Comparison of ENCODE assay signal across 7 mouse cellular contexts in genomic region chr8:84814555-84815441, GRCm38 (mm10). TPM values are rescaled to one million over a fixed set of nuclear protein-coding genes. Genes with fewer than 3 reads are reported as not detected.
DNase-seq lines count a peak whose midpoint lies in the region; ATAC-seq lines count a peak whose summit lies in the region.

No protein-coding gene starts in this region.

- no peak for DNase-seq in liver, embryonic 13.5 days
- no peak for DNase-seq in liver
- DNase-seq in cerebellum, adult 8-10 months: peak; percentile 63
- DNase-seq in midbrain, embryonic 14.5 days: peak; percentile 71
- no peak for DNase-seq in layer of hippocampus, adult 9-11 months
- no peak for DNase-seq in urinary bladder, postnatal 36 days (ENCODE audit: low spot score in 2 of 2)

- H3K4me2 ChIP-seq in liver, embryonic 13.5 days: no peak overlapping the region
- peak overlapping the region; percentile 37 for H3K4me2 ChIP-seq in forebrain, embryonic 13.5 days
- H3K4me2 ChIP-seq in midbrain, embryonic 14.5 days (ENCODE audit: low read length): no peak overlapping the region

- H3K9ac ChIP-seq in liver, embryonic 13.5 days: 0 out of 2 replicates have a peak overlapping the region, but pooled peaks have one; percentile 22
- 0 out of 2 replicates have a peak overlapping the region, but pooled peaks have one; percentile 43 for H3K9ac ChIP-seq in forebrain, embryonic 13.5 days
- no peak overlapping the region; the same call in 1 of the 2 replicates for H3K9ac ChIP-seq in midbrain, embryonic 14.5 days (replicated peaks; ENCODE audit: low read length)

- no peaks in the 10 kb centered on the region for H3K9me3 ChIP-seq in liver, embryonic 13.5 days (replicated peaks)
- no peaks in the 10 kb centered on the region for H3K9me3 ChIP-seq in forebrain, embryonic 13.5 days (replicated peaks)
- no peaks in the 10 kb centered on the region for H3K9me3 ChIP-seq in midbrain, embryonic 14.5 days (ENCODE audit: control insufficient read depth, low read length)

- H3K36me3 ChIP-seq in liver, embryonic 13.5 days: no peaks in the 10 kb centered on the region
- H3K36me3 ChIP-seq in forebrain, embryonic 13.5 days (ENCODE audit: poor library complexity, severe bottlenecking): no peaks in the 10 kb centered on the region
- no peaks in the 10 kb centered on the region for H3K36me3 ChIP-seq in midbrain, embryonic 14.5 days (ENCODE audit: control insufficient read depth, insufficient read depth, low read length)

- peaks cover 39% of the 10 kb centered on the region for H3K4me1 ChIP-seq in liver, embryonic 13.5 days (replicated peaks)
- peaks cover 54% of the 10 kb centered on the region for H3K4me1 ChIP-seq in forebrain, embryonic 13.5 days
- peaks cover 16% of the 10 kb centered on the region for H3K4me1 ChIP-seq in midbrain, embryonic 14.5 days (ENCODE audit: control insufficient read depth, insufficient read depth, low read length)

- no peak overlapping the region for H3K4me3 ChIP-seq in liver, embryonic 13.5 days (replicated peaks)
- no peak overlapping the region for H3K4me3 ChIP-seq in forebrain, embryonic 13.5 days
- no peak overlapping the region for H3K4me3 ChIP-seq in midbrain, embryonic 14.5 days (replicated peaks; ENCODE audit: low read depth, low read length)

- no peak for ATAC-seq in liver, embryonic 13.5 days (ENCODE audit: low read depth)
- peak; percentile 55 for ATAC-seq in forebrain, embryonic 13.5 days
- peak; percentile 31 for ATAC-seq in midbrain, embryonic 14.5 days (ENCODE audit: low FRiP score, low TSS enrichment)

- H3K27ac ChIP-seq in liver, embryonic 13.5 days: no peak overlapping the region
- peak overlapping the region; percentile 97 for H3K27ac ChIP-seq in forebrain, embryonic 13.5 days
- peak overlapping the region; percentile 66 for H3K27ac ChIP-seq in midbrain, embryonic 14.5 days (replicated peaks; ENCODE audit: low read depth, low read length)

- WGBS in liver, embryonic 13.5 days (ENCODE audit: insufficient replicate concordance): 45% methylated on average over 19 of the region's 19 CpGs
- WGBS in forebrain, embryonic 13.5 days: 36% methylated on average over 19 of the region's 19 CpGs
- 30% methylated on average over 19 of the region's 19 CpGs for WGBS in midbrain, embryonic 14.5 days

- peaks cover 26% of the 10 kb centered on the region for H3K27me3 ChIP-seq in liver, embryonic 13.5 days
- no peaks in the 10 kb centered on the region for H3K27me3 ChIP-seq in forebrain, embryonic 13.5 days
- H3K27me3 ChIP-seq in midbrain, embryonic 14.5 days (ENCODE audit: control insufficient read depth, insufficient read depth, low read length): peaks cover 15% of the 10 kb centered on the region; the same call in 1 of the 2 replicates

RNA-seq across cellular contexts. Expression of gene Dand5, which starts 7.8 kb away (rescaled TPM):
- 3.3 and 3.7 TPM in 2 replicates for polyA plus RNA-seq in liver, embryonic 13.5 days (2015; fragmentation: Nextera tagmentation; extraction: Ambion mirVana)
- polyA plus RNA-seq in forebrain, embryonic 13.5 days (2015; fragmentation: Nextera tagmentation; extraction: Ambion mirVana): 7.3 and 8.2 TPM in 2 replicates
- 9.9 and 12.7 TPM in 2 replicates for polyA plus RNA-seq in midbrain, embryonic 14.5 days (2014; fragmentation: Nextera tagmentation; extraction: Ambion mirVana)

RNA-seq across cellular contexts. Expression of gene Nfix, which starts 14.7 kb away (rescaled TPM):
- 2.3 and 3.4 TPM in 2 replicates for polyA plus RNA-seq in liver, embryonic 13.5 days (2015; fragmentation: Nextera tagmentation; extraction: Ambion mirVana)
- polyA plus RNA-seq in forebrain, embryonic 13.5 days (2015; fragmentation: Nextera tagmentation; extraction: Ambion mirVana): 127 and 145 TPM in 2 replicates
- 45.9 and 49.8 TPM in 2 replicates for polyA plus RNA-seq in midbrain, embryonic 14.5 days (2014; fragmentation: Nextera tagmentation; extraction: Ambion mirVana)

RNA-seq across cellular contexts. Expression of gene Gadd45gip1, which starts 16.5 kb away (rescaled TPM):
- 60.6 and 63.2 TPM in 2 replicates for polyA plus RNA-seq in liver, embryonic 13.5 days (2015; fragmentation: Nextera tagmentation; extraction: Ambion mirVana)
- polyA plus RNA-seq in forebrain, embryonic 13.5 days (2015; fragmentation: Nextera tagmentation; extraction: Ambion mirVana): 42.6 and 47.0 TPM in 2 replicates
- 32.7 and 35.8 TPM in 2 replicates for polyA plus RNA-seq in midbrain, embryonic 14.5 days (2014; fragmentation: Nextera tagmentation; extraction: Ambion mirVana)

RNA-seq across cellular contexts. Expression of gene Rad23a, which starts 25.7 kb away (rescaled TPM):
- 269 and 278 TPM in 2 replicates for polyA plus RNA-seq in liver, embryonic 13.5 days (2015; fragmentation: Nextera tagmentation; extraction: Ambion mirVana)
- 93.9 and 114 TPM in 2 replicates for polyA plus RNA-seq in forebrain, embryonic 13.5 days (2015; fragmentation: Nextera tagmentation; extraction: Ambion mirVana)
- 83.4 and 84.3 TPM in 2 replicates for polyA plus RNA-seq in midbrain, embryonic 14.5 days (2014; fragmentation: Nextera tagmentation; extraction: Ambion mirVana)

RNA-seq across cellular contexts. Expression of gene Calr, which starts 31.9 kb away (rescaled TPM):
- 511 and 613 TPM in 2 replicates for polyA plus RNA-seq in liver, embryonic 13.5 days (2015; fragmentation: Nextera tagmentation; extraction: Ambion mirVana)
- polyA plus RNA-seq in forebrain, embryonic 13.5 days (2015; fragmentation: Nextera tagmentation; extraction: Ambion mirVana): 549 and 569 TPM in 2 replicates
- 434 and 525 TPM in 2 replicates for polyA plus RNA-seq in midbrain, embryonic 14.5 days (2014; fragmentation: Nextera tagmentation; extraction: Ambion mirVana)

Comparison
In these comparisons a context has a peak if more than half of its experiments do, and no peak if none do; other contexts are left out.
1. DNase-seq: peak in cerebellum, adult 8-10 months (single experiment) and midbrain, embryonic 14.5 days (single experiment); none in liver, embryonic 13.5 days (single experiment), liver (single experiment), layer of hippocampus, adult 9-11 months (single experiment) and urinary bladder, postnatal 36 days (0 of 2).
2. RNA of gene Nfix, which starts 14.7 kb away (polyA plus RNA-seq): 127 to 145 TPM in forebrain, embryonic 13.5 days and 45.9 to 49.8 TPM in midbrain, embryonic 14.5 days; 2.3 to 3.4 TPM in liver, embryonic 13.5 days; every median in the first group is over 10 times any median in the second.